Mouse (Mus musculus) gastrocnemius, postnatal 14 days (tissue): ENCODE measurements around the gene Slc25a11. TPM values are rescaled to one million over a fixed set of nuclear protein-coding genes. Genes with fewer than 3 reads are reported as not detected.
A peak's percentile ranks its signal among the peaks of the same experiment; 100 is the strongest.

ENCODE experiments used
- DNase-seq: peaks from one replicate; pipeline ENCODE4 v3.0.0; 2021; ENCODE audit warnings: mixed read lengths
- intact Hi-C: fragments of 180-260 bp; cut with DNase I; formaldehyde crosslinking; loops from one replicate; pipeline ENCODE4 v1.15.1; 2025; ENCODE audit warnings: low total_unique reads
- total RNA-seq, 2 experiments: library from RNA; stranded (reverse); gene quantifications; 2 replicates each; pipeline ENCODE4 v1.2.3; 2021

The Slc25a11 gene
- total RNA-seq, 2 experiments from 2014 or later, result 278 to 315 TPM

DNA sequence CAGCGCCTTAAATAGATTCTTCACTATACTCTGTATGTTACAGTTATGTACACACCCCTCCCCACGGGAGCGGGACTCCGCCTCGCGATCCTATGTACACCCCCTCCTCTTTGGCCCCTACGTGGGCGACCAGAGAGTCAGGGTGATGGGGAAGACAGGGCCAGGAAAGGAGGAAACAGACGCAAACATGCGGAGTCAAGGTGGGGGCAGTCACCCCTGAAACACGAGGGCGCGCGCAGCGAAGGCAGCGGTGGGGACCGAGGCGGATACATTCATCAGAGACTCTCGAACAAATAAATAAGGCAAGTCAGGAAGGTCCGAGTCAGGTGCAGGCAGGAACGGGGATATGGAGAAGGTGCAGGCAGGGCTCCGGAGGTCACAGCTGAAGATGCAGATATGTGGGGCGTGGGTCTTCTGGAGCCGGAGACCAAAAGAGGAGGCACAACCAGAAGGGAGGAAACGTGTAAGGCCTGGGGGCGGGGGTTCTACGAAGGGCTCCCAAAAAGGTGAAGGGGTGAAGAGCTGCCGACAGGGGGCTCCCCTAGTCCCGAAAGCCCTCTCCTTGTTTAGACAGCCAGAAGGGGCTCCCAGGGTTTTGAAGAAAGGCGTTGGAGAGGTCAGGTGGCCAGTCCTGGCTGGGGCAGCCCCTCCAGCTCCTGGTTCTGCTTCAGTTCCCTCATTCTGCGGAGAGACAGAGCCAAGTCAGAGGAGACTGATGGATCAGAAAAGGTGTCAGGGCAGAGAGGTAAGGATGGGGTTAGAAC lies 22.5 kb upstream of the Slc25a11 start:
- DNase-seq, result peak; percentile 78
- intact Hi-C loops, result no loop called here

DNA sequence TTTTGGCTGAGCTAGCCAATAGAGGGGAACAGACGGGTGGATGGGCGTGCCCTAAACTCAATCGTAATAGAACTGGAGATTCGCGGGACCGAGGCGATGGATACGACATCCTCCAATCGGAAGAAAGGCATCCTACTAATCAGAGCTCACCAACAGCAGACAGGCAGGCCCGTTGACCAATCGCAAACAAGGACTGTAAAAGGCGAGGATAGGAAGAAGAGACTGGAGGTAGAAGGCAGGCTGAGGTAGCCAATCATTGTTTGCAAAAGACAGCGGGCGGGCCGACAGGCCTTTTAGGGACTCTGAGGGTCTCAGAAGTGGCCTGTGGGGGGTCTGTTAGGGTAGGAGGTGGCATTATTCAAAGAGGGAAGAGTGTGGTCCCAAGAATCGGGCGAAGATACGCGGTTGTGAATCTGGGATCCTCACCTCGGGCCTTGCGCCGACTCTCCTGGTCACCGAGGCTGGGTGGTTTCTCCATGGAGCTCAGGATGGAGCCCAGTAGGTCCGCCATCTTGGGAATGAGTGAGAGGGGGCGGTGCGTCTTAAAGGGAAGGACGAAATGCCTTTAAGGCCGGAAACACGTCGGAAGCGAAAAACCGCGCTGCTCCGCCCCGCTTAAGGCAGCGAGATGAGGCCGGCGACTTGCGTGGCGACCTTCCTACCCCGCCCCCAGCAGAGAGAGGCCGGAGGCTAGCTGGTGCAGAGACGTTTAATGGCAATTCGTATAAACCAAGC lies 21.7 kb upstream of the Slc25a11 start, which contains the start of gene Spag7:
Gene Spag7 (minus strand): TSS at position 646 of the 735 bp plus-strand sequence.
- intact Hi-C loops, result no loop called here
- DNase-seq, result peak; percentile 94

DNA sequence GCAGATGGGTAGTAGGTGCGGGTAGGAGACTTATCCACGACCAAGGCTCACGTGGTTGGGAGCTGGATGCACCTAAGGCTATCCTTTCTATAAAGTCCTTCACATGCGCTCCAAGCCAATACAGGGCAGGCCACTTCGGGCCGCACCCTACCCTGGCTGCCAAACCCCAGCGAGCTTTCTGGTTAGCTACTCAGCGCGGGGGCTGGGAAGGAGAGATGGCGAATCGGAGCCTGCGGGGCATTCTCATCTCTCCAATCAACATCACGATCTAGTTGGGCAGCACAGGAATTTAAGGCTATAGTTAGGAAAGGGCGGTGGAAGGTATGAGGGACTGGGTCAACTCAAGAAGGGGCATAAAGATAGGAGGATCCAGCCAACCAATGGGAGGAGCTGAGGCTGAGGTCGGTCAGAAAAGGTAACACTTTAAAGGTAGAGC lies 21.1 kb upstream of the Slc25a11 start:
- DNase-seq, result peak; percentile 85
- intact Hi-C loops, result no loop called here

DNA sequence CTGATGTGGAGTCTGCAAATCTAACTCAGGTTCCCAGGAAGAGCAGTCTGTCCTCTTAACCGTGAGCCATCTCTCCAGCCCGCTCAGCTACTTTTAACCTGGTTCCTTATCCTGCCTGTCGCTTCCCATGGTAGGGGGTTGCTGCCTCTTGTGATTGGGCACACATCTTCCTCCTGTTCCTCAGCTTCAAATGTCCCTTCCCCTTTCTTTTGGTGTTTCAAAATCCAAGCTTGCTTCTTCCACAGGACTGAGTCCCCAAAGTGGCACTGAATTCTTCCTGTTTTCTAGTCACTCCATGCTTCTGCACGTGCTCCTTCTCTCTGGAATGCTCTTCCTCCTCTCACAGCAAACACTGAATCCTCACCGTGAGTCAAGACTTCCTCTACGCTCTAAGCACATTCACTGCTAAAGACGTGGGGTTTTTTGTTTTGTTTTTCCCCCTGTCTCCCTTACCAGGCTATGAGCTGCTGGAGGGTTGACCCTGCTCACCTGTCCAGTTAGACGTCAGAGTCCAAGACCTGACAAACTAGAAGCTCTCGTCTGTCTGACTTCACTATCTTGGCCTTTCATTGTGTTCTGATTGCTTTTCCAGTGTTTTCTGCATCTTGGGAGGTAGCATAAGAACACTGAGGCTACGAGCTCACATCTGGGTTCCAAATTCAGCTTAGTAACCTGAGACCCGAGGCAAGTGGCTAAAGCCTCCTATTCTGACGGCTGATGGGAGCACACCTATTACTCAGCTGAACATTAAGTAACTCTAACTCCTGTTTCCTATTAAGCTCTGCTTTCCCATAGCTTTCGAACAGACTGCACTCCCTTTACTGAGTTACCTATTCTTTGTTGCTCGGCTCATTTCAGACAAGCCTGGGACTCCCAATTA lies 20.2 kb upstream of the Slc25a11 start:
- intact Hi-C loops, result no loop called here
- DNase-seq, result no peak

GRCm38 (mm10) chr11:70666687-70667086 lies 19.4 kb upstream of the Slc25a11 start:
- DNase-seq, result no peak
- intact Hi-C loops, result no loop called here

DNA sequence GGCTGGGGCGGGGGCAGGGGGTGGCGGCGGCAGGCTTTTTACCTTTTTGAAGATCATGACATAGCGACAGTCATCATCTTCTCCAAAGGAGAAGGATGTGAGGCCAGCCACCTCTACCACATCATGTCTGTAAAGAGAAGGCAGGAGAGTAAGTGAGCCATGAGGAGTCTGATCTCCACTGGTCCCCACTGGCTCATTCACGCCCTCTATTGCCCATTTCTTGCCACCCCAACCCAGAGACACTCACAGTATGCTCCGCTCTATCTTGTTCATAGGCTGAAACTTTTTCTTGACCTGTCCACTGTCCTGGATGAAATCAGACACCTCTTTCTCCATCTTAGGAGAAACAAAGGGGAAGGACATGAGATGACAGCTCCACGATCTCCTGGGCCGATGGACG lies 17.5 kb upstream of the Slc25a11 start:
- intact Hi-C loops, result no loop called here
- DNase-seq, result no peak

DNA sequence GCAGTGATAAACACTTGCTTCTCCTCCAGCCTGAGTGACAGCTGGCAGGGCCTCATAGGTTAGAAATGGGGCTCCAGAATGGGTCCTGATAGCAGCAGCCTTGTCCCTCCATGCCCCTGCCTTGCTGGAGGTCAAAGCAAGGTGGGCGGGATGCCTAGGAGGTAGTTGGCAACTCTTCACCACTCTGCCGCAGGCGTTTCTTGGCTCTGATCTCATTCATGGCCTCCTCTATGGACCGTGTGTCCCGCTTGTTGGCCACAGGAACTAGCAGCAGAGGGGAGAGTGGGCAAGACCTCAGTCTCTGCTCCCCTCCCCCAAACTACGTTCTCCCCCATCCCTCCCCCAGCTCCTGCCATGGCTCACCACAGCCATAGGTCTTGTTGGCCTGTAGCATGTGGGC lies 16.7 kb upstream of the Slc25a11 start:
- intact Hi-C loops, result no loop called here
- no peak for DNase-seq

GRCm38 (mm10) chr11:70663101-70663500 lies 15.8 kb upstream of the Slc25a11 start:
- no peak for DNase-seq
- intact Hi-C loops, result no loop called here

DNA sequence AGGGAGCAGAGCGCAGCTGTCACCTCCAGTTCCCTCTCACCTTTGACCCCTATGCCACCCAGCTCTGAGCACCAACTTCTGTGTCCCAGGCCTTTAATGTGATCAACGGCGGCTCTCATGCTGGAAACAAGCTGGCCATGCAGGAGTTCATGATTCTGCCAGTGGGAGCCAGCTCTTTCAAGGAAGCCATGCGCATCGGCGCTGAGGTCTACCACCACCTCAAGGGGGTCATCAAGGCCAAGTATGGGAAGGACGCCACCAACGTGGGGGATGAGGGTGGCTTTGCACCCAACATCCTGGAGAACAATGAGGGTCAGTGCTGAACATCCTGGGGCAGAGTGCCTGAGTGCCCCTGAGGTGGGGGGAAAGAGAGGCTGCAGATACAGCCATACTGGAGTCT lies 13.3 kb upstream of the Slc25a11 start:
- intact Hi-C loops, result no loop called here
- no peak for DNase-seq

- intact Hi-C loops, result no loop called here
- no peak for DNase-seq
Observed at GRCm38 (mm10) chr11:70658942-70659341, 11.7 kb upstream of the Slc25a11 start.

GRCm38 (mm10) chr11:70658521-70658920 lies 11.2 kb upstream of the Slc25a11 start:
- intact Hi-C loops, result no loop called here
- DNase-seq, result no peak

- intact Hi-C loops, result no loop called here
- DNase-seq, result no peak
Observed at GRCm38 (mm10) chr11:70657991-70658390, 10.7 kb upstream of the Slc25a11 start.

GRCm38 (mm10) chr11:70657573-70657972 lies 10.3 kb upstream of the Slc25a11 start:
- intact Hi-C loops, result no loop called here
- DNase-seq, result no peak

DNA sequence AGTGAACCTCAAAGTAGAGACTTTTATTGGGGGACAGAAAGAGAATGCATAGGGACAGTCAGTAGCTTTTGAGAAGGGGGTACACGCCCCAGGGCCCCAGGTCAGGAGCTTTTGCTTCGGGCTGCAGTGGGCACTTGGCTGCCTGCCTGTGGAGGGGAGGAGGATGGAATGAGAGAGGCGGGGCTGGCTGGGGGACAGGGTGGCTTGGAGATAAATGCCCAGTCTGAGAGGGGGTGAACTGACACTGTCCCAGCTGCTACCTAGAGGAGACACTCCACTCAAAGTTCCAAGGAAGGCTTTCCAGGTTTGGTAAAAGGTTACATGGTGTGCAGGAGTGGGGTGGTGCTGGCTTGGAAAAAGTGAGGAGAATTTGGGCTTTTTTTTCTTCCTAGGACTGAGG lies 9.7 kb upstream of the Slc25a11 start, which contains the start of gene Eno3:
Gene Eno3 (plus strand): TSS at position 239 of the 400 bp plus-strand sequence.
- intact Hi-C loops, result no loop called here
- peak; percentile 80 for DNase-seq

- intact Hi-C loops, result no loop called here
Observed at GRCm38 (mm10) chr11:70656456-70656927, 9.2 kb upstream of the Slc25a11 start.

DNA sequence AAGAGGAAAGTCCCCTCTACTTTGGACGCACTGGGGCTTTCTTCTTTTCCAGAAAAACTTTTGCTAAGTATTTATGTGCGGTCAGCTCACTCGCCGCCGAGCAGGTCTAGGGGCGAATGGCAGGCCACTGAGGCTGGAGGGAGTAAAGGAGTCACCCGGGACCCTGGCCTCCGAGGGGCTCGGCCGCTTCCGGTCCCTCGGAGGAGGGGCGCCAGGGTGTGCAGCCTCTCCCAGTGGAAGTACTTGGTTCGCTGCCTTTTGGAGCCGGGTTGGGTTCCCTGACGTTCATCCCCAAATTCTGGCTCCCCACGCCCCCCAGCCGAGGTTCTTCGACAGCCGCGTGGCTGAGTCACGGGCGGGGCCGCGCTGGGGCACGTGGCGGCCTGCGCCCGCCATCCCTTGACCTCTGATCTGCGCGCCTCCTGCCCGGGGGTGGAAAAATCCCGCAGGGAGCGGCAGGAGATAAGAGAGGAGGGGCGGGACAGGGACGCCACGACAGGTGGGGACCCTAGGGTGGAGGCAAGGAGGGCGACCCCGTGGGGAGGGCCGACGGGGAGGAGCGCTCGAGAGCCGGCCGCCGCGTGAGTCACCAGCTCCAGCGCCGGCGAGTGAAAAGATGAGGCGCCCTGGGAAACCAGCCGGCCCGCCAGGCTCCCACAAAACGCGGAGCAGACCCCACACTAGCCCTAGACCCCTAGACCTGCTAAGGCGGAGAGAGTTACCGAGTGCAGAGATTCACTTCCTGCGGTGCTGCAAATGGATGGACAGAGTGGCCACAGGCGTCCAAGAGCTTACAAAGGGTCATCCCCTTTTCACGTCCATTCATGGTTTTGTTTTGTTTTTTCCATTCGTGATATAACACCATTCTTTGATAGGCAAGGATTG lies 8.5 kb upstream of the Slc25a11 start:
- DNase-seq, result peak; percentile 84
- intact Hi-C loops, result no loop called here

More at GRCm38 (mm10) chr11:70656456-70656927, 9.2 kb upstream of the Slc25a11 start:
- peak; percentile 85 for DNase-seq

GRCm38 (mm10) chr11:70654923-70655570 lies 7.8 kb upstream of the Slc25a11 start:
- intact Hi-C loops, result no loop called here
- peak; percentile 92 for DNase-seq
